Mouse (Mus musculus): ENCODE results near the gene Crispld2.

Gene Crispld2

DNA sequence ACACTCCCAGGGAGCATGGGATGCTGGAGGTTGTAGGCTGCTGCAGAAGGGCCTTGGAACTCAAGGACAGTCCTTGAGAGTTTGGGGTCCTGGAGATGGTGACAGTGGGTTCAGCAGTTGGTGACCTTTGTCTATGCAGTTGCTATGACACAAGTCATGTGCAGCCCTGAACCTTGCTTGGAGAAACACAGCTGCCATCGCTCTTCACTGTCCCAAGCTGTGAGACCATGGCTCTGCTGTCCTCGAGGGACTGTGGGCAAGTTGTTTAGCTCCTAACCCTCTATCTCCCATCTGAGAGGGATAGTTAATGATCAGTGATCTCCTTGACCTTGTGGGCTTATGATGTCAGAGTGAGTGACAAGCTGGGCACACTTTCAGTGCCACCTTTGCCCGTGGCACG is 44.3 kb downstream of the Crispld2 start:
- no peak for DNase-seq

DNA sequence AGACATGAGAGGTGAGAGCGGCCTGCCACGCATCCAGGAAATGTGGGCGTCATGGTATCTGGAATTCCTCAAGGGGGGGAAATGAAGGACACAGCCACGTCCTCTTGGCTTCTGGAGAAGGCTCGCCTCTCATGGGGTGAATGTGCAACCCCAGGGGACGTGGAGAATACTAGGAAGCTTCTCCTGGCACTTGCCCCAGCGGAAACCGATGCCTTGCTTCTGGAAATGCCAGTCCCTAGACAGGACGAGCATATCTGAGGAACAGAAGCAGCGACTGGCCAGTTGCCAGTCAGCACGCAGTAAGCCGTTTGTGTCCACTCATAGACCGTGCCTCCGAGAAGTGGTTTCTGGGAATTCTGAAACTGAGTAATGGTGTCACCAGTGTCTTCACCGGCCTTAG is 45.0 kb downstream of the Crispld2 start:
- DNase-seq: peak; percentile 49 to 54

DNA sequence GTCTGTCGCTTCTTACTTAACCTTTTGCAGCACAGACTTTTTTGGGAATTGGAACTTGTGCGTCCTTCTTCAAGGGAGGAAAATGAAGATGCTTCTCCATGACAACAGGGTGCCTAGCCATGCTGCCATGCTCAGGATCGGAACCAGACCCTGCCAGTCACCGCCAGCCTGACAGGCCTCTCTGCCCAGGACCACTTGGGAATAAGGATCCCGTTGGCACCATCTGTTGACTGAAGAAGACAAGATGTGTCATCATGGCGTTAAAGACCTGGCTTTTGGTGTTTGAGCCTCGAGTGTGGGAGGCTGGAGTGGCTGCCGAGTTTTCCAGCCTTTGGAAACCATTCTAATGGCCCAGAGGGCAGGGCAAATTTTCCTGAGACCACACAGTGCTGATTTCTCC is 45.4 kb downstream of the Crispld2 start:
- DNase-seq: no peak

DNA sequence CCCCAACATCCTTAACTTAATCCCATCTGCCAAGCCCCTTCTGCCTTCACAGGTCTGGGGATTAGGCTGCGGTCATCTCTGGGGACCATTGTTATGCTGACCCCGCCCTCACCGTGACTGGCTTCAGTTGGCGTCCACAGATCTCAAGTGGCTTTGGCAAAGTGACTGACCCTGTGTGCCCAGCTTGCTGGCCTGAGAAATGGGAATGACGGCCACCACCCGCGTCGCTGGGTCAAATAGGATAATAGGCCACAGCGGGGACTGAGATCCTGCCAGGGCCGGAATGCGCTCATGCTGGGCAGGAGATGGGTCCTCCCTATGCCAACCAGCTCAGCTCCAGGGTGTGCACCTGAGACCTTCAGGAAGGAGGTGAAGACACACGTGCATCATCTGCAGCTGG is 46.5 kb downstream of the Crispld2 start:
- no peak for DNase-seq

DNA sequence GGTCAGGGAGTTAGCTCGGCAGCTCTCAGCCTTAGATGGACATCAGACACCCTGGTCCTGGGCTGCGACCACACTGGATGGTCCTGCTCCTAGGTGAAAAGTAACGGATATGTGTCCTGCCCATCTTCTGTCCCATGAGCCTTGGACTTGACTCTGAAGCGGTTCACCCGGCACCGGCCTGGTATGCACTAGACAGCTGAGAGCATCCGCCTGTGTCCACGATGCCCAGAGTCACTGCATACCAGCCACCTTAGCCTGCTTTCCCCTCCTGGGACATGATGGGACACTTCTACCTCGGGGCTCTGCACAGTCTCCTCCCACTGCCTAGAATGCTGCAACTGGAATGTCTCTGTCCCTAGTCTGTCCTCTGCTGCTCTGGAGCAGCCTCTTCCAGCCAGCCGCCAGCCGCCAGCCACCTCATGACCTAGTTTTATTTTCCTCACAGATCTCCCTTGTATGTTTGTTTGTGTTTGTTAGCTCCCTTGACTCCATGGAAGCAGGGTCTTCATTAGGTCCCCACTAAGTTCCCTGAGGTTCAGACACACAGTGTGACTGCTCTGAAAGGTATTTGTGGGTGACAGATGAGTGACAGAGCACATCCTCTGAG is 47.2 kb downstream of the Crispld2 start:
- no peak for DNase-seq

DNA sequence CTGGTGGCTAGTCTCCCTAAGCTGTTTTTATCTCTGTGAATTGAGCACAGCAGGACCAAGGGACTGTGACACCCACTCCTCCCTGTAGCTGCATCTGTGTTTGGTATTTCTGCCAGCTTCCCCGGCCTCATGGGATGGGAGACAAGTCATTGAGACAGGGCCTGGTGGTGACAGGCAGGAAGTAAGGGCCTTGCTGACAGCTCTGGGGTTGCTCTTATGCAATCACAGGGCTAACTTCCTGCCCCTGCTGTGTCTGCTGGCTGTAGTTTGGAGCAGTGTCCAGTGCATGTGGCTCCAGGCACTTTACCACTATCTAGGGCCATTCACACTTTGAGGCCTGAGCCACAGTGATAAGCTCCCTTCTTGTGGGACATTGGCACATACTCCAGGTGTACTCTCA is 48.6 kb downstream of the Crispld2 start:
- DNase-seq: no peak

DNA sequence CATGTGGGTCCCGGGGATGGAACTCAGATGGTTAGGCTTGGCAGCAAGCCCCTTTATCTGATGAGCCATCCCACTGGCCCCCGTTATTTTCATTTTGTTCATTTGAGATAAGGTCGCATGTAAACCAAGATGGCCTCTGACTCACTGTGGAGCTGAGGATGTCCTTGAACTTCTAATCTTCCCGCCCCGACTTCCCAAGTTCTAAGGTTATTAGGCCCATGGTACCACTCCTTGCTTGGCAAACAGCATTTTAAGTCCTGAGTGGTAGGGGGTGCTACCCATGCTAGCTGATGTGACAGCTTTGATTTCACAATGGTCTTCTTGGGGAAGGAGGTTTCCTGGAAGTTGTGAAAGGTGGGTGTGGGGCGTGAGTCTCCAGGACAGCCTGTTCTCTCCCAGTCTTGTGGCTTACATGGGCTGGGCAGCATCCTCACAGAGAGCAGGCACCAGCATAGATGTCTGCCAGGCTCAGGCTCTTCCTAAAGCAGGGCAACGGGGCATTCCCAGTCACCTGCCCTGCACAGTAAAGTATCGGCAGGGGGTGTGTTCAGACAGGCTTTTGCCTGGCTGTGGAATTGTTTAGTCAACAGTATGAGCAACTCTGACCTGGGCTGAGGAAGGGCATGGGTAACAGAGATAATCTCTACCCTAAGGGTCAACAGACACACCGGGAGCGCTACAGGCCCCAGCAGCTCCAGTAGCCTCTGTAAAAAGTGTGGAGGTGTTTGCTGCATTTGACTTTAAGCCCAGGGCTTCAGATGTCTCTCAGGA is 50.5 kb downstream of the Crispld2 start:
- DNase-seq: no peak

DNA sequence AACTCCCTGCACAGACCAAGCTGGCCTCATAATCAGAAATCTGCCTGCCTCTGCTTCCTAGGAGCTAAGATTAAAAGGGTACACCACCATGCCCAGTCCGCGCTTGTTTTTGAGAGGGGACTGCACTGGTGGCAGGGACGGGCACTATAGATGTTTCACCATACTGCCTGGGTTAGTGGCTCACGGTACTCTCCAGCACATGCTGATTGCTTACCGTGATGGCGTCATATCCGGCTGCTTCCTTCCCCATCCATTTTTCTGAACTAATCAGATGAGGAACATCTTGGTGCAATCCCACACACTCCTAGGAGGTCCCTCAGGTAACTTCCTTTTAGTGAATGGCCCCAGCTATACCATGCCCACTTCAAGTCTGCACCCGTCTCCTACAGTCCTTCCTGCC is 52.7 kb downstream of the Crispld2 start:
- no peak for DNase-seq

DNA sequence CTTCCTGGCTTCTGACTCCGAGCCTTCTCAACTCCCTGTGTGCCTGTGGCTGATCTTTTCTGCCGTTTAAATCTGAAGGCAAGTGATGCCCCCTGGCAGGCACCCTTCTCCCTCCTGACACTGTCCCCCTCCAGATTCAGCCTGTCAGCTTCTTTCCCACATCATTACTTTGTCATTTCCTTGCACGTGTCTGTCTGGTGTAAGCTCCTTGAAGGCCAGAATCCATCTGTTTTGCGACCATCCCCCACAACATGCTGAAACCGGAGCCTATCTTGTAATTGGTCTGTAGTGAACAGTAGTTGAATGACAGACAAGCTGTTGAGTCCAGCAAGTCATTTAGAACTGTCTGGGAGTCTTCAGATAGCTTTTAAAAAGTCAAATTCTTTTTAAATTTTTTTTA is 53.2 kb downstream of the Crispld2 start:
- no peak for DNase-seq

DNA sequence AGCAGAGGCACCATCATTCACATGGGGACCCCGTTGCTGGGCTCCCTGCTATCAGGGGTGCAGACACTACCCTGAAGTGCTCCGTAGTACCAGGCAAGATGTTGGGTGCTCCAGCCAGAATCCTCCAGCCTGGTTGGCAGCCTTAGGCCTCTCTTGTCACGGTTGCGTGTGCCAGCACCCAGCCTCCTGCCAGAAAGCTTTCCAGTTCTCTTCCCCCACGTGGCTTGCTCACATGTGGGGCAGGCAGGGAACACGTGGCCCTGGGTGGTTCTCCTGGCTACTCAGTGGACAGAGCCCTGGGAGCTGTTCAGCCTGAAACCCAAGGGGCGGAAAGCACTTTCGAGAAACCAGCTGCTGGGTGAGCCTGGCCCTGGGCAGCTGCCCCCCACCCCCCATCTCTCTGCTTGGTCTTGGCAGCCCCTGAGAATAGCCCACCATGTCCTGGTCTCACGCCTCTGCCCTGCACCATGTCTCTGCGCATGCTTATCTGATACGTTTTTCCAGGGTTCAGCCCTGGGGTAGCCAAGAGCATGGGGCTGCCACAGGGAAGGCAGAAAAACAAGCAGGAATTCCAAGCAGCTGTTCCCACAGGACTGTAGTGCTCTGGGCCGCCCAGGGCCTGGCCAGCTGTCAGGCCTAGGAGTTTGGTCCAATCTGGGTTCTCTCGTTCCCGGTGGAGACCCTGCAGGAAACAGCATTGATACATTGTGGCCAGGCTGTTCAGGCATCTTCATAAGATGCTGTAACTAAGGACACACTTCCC is 54.2 kb downstream of the Crispld2 start:
- DNase-seq: peak; percentile 90 to 94

DNA sequence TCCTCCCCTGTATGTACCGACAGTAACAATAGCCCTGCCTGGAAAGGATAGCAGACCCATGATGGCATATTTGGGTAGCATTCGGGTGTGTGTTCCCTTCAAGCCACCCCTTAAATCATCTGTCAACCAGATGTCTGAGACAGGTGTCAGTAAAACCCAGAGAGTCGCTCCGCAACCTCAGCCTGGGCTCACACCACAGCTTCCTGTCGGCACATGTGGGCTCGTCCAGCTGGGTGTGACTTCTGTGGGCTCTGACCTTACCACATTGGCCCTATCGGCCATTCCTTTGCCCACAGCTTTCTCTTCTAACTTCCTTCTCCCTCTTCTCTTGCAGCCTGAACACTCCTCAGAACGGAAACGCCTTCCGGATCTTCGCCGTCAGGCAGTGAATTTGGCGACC is 57.7 kb downstream of the Crispld2 start:
- no peak for DNase-seq

DNA sequence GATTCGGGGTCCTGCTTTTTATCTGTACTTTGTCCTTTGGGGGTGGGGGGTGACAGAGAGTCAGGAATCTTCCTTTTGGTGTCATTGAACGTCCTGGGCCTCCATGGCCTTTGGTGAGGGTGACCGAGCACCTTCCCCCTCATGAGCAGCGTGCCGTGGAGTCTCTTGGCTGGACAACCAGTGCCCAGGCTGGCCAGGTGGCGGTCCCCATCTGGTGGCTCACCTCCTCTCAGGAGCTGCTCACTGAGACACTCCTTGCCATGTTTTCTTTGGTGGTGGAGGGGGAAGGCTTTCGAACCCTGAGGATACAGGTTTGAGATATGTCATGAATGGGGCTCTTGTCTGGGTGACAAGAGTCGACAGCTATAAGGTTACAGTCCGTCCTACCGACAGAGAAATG is 58.1 kb downstream of the Crispld2 start:
- DNase-seq: no peak

DNA sequence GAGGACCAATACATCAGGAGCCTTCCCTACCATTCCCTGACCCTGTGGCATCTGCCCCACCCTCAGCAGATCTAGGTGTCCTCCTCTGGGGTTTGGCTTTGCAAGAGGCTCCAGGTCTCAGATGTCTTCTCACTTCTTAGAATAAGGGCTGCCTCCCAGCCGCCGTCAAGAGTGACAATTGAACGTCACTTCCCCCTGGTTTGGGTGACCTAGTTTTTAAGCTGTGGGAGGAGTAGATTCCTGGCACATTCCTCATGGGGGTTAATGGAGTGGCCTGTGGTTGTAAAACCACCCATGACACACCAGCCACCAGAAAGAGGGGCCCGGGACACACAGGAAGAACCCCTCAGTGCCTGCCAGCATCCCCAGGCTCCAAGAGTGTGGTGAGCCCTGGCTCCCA is 58.8 kb downstream of the Crispld2 start:
- DNase-seq: no peak

DNA sequence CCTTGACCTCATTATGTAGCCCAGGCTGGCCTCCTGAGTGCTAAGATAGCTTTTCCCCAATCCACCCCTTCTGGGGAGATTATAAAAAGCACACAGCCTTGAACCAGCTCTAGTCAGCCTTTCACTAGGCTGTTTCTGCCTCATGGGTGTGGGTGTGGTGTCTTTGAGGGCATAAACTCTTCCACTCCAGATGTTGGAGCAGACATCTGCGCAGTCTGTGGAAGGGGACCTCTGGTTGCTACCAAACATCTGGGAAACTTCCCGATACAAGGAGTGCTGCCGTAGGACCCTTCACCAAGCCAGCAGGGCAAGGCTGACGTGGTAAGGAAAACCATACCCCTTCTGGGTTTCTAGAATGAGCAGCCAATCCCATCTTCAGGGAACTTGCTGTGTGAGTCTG is 59.7 kb downstream of the Crispld2 start:
- no peak for DNase-seq

DNA sequence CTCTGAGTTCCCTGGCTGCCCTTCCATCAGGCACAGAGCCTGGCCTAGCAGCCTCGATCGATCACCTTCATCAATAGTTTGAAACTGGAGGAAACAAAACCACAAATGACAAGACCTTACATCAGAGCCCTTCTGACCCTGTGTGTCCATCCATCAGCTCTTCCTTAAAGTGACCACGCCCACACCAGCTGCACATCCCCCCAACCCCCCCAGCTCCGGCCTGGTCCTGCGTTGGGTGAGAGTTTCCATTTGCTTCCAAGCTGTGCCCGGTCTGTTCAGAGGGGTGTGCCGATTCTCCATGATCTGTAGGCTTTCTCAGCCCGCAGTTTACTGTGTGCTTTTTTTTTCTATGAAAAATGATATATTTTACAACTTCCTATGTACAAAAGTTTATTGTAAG is 60.1 kb downstream of the Crispld2 start:
- no peak for DNase-seq

DNA sequence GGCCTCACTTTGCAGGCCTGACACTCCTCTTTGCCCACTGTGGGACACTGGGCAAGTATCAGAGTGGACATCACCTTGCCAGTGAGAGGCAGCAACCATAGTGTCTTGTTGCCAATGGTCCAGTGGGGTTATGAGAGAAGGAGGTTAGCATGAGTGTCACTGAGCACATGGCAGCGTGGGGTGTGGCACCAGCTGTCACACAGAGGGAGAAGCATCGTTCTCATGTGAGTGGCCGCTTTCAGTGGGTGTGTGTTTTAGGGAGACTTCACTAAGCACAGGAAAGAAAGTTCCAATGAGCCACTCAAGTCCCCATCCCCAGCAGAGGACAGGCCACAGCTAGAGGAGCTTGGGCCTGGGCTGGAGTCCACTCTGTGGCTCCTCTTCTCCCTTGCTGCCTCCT is 62.6 kb downstream of the Crispld2 start:
- DNase-seq: no peak

DNA sequence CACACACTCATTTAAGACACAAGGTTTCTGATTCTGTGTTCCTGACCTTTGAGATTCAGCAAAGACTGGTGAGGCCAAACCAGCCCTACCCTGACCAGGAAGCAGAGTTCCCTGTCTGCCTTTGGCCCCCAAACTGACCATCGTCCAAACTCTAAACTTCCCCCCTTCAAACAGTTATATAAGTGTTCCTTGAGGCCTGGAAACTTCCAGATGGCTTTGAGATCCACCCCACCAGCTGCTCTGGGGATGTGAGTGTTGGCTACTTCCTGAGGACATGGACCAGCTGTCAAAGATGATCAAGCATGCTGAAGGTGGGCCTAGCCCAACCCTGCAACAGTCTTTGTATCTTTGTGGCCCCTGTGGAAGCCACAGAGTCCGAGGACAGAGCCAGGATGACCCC is 64.8 kb downstream of the Crispld2 start:
- no peak for DNase-seq

DNA sequence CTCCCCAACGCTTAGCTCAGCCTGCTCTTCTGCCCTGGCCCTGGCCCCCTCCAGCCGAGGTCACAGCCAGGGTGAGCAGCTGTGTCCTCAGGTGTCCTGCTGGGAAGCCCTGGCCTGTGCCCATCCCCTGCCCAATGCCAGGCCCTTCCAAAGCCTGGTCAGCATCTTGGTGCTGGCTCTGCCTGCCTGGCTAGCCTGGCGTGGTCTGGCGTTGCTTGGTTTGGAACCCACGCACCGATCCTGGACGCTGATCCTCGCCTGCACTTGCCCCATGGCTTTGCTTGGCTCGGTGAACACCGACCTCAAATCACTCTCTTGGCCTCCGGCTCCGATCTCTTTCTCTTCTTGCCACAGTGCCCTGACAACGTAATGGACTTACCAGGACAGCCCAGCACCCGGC is 70.5 kb downstream of the Crispld2 start:
- no peak for DNase-seq

DNA sequence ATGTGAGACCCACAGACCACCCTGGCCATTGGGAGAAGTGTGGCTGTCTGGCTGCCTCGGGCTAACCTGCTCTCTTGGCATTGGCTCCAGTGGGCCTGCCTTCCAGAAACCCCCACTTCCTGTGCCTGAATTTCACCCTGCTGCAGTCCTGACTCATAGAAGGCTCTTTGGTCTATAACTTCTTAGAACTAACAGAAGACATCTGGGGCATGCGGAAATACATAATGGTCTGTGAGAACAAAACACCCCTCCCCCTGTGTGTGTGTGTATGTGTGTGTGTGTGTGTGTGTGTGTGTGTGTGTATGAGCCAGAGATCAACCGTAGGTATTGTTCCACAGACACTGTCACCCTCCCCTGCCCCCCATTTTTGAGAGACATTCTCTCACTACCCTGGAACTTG is 71.1 kb downstream of the Crispld2 start:
- no peak for DNase-seq

DNA sequence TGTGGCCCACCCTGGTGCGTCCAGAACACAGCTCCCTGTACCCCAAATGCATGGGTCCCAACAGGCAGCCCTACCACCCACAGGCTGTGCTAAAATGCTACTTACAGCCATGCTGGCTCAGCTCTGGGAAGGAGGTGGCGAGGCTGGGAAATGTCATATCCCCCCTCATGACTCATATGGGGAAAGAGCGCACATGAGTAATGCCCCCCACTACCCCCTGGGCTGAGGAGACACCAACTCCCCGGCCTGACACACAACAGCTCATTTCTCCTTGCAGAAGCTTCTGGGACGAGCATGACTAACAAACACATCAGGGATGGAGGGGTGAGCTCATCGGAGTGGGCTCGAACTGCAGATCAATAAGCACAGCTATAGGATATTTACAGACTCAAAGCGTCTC is 73.4 kb downstream of the Crispld2 start:
- no peak for DNase-seq

DNA sequence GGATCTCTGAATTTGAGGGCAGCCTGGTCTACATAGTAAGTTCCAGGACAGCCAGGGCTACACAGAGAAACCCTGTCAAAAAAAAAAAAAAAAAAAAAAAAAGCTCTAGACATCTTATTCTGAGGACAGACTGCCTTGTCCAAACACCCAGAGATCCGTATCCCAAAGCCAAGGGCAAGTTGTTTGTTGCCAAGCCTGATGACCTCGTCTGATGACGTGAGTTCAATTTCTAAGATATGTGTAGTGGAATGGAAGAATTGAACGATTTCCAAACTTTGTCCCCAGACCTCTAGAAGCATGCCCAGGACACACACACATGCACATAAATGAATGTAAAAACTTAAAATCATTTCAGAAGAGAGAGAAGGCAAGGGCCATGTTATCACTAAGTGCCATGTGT is 74.0 kb downstream of the Crispld2 start:
- DNase-seq: no peak

DNA sequence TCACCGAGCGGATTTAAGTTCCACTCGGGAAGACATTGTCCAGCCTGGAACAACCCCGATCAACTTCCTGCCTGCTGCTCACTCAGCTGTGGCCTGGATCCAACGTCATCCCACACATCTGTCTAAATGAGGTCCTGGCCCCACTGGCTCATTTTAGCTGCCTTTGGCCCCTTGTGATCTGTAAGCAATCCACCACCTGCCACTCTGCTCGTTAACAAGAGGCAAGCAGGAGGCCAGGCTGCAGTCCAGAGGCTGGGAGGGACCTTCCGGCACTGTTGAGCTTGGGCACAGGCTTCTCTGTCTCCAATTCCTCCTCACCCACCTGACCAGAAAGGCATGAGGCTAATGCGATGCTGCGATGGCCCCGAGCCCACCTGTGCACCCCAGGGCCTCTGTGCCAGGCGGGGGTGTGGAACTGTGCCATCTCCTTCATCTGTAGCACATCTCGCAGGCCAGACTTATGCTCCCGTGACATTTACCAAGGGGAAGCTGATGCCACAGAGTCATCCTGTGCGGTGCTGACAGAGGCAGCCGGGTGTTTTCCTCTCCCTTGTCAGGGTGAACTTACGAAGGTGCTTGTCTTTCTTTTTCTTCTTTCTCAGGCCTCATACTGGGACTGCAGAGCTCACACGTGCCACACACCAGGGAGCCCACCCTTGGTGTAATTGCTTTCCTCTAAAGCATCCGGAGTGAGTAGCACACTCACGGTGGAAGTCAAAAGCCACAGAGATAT is 75.9 kb downstream of the Crispld2 start:
- DNase-seq: peak; percentile 68 to 70

DNA sequence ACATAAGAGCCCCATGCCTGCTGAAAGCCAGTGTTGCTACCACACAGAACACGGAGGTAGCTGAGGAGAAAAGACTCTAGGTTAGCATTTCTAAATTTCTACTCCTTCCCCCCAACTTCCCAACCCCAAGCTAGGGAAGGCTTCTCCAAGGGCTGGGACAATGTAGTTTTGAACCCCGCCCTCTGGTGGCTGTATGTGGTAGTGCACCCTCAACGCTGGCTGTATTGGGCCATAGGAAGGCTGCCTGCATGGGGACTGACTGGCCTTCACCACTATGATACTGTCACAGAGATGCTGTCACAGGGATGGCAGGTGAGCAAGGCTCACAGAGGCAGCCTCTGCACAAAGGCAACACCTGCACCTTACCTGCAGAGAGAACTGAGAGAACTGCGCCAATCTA is 79.4 kb downstream of the Crispld2 start:
- peak; percentile 93 to 94 for DNase-seq

Measured in cerebellum, postnatal 14 days (tissue).